Mouse (Mus musculus): ENCODE data around the gene Dglucy.

DNA sequence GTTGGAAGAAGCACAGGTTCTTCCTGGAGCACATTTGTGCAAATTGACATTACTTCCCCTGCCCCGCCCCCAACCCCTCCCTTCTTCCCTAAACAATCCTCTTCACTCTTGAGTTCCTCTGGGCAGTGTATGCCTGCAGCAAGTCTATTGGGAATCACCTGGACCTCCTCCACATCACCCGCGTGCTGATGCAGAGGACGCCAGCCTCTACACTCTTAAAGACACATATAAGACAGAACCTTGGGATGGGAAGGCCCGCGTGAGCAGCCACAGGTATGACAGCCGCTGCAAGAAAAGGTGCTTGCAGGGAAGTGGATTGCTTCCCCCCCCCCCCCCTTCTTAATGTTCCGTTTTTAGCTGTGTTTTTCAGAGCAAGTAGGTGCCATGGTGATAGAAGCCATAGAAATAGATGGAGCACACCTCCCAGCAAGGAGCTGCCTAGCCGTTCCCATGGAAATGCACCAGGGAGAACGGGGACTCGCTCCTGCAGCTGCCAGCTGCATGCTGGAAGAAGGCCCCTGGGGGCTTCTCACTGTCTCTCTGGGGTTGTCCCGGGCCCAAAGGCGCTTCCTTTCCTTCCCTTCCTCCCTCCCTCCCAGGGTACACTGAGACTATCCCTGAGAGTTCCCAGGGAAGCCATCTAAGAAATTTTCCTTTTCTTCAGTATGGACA is 29.9 kb downstream of the Dglucy start:
- TF ChIP-seq POLR2A (IDR thresholded peaks at IDR 0.05; ENCODE audit: borderline replicate concordance, control insufficient read depth, low read depth, low read length) (no peak), CTCF (IDR thresholded peaks at IDR 0.05; ENCODE audit: control insufficient read depth, insufficient read depth, low read length) (no peak)

Data from bone marrow, adult 2 months (tissue).